Mouse (Mus musculus): Measurements from ENCODE around the gene Myrip.
"Not testable (repeated sequence)": the region's sequence is repeated elsewhere in the genome, so short reads cannot be mapped to it uniquely, and the experiment has no call there.

Gene Myrip

DNA sequence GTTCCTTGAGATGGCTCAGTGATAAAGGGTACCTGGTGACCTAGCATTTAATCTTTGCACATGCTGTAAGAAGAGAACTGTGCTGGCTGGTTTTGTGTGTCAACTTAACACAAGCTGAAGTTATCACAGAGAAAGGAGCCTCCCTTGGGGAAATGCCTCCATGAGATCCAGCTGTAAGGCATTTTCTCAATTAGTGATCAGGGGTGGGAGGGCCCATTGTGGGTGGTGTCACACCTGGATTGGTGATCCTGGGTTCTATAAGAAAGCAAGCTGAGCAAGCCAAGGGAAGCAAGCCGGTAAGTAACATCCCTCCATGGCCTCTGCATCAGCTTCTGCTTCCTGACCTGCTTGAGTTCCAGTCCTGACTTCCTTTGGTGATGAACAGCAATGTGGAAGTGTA is at the start of gene Myrip:
Gene Myrip, plus strand, starts transcription at position 301 of the 400 bp plus-strand sequence.
- not testable (repeated sequence) for DNase-seq

DNA sequence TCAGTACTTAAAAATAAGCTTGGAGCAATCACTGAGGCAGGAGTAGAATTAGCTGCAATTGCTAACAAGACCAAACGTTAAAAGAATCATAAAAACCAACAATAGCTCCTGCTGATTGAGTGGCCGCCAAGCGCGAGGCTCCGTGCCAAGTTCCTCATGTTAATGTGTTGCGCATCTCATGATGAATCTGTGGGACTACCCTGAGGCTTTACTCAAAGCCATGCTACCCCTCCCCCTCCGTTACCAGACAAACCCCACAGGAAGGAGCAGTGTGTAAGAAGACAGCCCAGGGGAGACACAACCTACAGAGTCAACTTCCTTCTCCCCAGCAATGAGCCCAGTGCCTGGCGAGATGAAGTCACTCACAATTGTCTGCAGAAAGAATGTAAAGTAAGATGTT is 41.5 kb upstream of the Myrip start:
- DNase-seq = peak; percentile 40 to 48

DNA sequence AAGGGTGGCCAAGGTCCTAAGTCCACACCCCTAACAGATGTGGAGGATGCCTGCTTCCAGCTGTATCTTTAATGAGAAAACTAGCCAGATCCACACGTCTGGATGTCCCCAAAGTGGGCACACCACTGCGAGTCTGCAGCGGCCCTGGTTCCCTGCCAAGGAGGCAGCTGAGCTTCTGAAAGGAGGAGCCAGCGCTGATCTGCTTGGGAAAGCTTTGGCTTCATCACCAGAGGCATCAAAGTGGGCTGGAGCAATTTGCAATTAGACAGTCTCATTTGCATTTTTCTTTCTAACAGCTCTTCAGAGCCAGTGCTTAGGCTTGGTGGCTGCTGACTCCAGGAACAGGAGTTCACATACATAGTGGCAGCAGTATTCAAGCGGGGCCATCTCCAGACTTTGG is 37.3 kb upstream of the Myrip start:
- no peak for DNase-seq

- DNase-seq = peak; percentile 65 to 73
Observed at GRCm38 (mm10) chr9:120273083-120273482, 28.2 kb upstream of the Myrip start.

DNA sequence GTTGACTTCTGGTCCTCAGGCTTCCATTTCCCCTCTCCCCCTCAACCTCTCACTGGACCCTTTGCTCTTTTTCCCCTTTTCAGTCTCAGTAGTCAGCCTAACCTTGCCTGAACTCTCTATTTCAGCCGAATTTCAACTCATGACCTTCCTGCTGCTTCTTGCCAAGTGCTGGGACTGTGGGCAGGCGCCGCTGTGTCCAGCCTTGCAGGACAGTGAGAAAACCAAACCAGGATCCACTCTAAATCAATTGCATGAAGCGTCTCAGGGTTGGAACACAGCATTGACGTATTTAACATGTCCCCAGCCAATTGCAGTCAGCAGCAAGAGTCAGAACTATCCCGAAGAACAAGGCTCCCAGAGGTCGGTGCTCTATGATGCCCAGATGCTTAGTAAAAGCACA is 26.1 kb upstream of the Myrip start:
- peak; percentile 47 to 77 for DNase-seq

GRCm38 (mm10) chr9:120281147-120281546 is 20.2 kb upstream of the Myrip start:
- DNase-seq = no peak

- no peak for DNase-seq
Observed at GRCm38 (mm10) chr9:120282461-120283047, 18.8 kb upstream of the Myrip start.

- DNase-seq = no peak
Observed at GRCm38 (mm10) chr9:120283556-120283955, 17.8 kb upstream of the Myrip start.

GRCm38 (mm10) chr9:120288011-120288410 is 13.3 kb upstream of the Myrip start:
- DNase-seq = no peak

GRCm38 (mm10) chr9:120290375-120290774 is 10.9 kb upstream of the Myrip start:
- no peak for DNase-seq

GRCm38 (mm10) chr9:120292488-120292887 is 8.8 kb upstream of the Myrip start:
- DNase-seq = no peak

GRCm38 (mm10) chr9:120295527-120295926 is 5.8 kb upstream of the Myrip start:
- peak in 1 of 2 experiments; percentile 19 for DNase-seq

- DNase-seq = no peak
Observed at GRCm38 (mm10) chr9:120296938-120297337, 4.4 kb upstream of the Myrip start.

DNA sequence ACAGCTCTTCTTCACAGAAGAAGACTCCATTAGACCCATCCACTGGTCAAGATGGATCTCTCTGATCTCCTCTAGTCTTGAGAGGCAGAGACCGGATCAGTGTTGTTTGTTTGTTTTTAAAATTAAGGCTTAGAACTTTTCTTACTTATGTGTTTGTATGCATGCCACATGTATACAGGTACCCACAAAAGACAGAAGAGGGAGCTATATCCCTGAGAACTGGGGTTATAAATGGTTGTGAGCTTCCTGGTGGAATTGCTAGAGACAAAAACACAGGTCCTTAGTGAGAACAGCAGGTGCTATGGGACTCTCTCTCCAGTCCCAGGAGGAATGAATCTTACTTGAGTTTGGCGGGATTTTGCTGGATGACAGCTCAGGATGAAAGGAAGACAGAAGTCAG is 1.9 kb upstream of the Myrip start:
- no peak for DNase-seq

DNA sequence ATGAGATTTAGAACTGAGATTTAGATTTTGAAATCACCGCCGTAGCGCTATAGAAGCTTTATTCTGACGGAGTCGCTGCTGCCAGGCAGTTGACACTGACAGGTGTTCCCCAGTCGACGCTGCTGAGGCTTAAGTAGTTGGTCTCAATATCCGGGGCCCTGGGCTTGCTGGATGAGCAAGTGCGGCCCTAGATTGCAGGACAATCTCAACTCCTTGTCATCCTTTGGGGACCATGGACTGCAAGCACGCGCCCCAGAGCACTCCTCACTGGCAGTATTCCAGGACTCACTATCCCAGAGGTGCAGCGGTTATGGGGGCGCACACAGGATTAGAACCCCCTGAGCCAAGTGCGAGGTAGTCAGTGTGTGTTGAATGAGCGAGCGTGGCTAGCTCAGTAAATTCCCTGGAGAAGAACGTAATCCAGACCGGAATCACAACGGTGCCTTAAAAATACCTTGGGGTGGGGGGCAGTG is 1.7 kb downstream of the Myrip start:
- no peak for DNase-seq

DNA sequence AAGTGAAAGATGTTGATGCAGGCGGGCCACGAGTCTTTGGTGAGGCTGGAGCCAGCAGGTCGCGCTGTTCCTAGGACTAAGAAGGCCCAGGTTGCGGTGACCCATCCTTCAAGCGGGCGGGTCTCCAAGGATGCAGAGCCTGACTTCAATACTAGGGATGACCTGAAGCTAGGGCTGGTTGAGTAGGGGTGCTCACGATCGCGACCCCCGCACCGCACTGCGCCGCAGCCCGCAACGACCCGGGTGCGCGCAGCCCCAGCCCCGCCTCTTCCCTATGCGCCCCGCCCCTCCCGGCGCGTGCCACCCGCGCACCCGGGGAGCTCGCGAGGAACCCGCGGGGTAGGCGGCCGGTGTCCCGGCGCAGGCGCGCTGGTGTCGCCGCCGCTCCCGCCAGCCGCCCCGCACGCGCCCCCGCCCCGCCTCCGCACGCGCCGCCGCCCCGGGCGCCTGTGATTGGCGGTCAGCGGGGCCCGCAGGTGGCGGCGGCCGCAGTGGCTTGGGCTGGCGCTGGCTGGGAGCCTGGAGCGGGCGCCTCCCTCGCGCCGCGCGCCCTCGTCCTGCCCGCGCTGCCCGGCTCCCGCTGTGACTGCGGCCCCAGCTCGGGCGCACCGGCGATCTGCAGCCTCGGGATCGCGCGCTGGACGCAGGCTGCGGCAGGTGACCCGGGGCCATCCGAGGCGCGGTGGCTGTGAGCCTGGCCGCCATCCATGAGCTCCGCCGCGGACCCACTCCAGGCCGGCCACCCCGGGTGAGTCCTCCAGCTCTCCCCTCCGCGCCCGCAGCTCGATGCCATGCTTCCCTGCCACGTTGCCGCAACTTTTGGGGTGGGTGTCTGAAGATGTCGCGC is 2.4 kb downstream of the Myrip start:
- peak; percentile 21 to 54 for DNase-seq

DNA sequence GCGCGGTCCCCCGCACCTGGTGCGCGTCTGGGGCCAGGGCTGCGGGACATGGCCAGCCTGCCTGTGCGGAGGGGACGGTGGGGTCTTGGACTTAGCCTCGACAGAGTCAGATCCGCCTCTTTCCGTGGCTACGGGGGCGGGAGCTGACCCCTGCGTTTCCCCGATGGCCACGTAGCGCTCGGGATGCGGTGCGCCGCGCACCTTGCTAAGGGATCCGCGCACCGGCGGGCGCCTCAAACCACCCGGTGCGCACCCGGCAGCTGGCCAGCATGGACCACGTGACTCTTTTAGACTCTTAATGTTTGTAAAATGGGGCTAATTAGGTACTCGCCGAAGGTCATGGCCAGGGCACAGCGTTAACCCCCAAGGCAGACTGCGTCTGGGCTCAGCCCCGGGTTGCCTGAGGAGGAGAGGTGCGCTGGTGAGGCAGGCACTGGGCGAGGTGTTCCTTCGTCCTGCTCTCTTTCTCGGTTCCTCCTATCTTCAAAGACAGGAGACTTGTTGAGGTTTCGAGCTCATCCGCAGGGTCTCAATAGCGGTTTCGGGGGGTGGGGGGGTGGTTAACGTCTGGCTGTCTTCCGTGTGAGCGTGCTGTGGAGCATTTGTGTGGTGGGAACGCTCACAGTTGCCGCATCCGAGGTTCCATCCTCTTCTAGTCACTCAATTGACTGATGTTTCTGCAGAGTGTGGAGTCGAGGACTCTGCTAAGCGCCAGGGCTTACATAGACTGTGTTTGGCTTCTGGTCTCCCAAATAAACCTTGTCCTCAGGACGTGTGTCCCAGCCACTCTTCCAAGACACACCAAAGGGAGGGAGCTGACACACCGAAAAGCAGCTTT is 3.2 kb downstream of the Myrip start:
- DNase-seq = no peak

GRCm38 (mm10) chr9:120315171-120315570 is 13.9 kb downstream of the Myrip start:
- no peak for DNase-seq

DNA sequence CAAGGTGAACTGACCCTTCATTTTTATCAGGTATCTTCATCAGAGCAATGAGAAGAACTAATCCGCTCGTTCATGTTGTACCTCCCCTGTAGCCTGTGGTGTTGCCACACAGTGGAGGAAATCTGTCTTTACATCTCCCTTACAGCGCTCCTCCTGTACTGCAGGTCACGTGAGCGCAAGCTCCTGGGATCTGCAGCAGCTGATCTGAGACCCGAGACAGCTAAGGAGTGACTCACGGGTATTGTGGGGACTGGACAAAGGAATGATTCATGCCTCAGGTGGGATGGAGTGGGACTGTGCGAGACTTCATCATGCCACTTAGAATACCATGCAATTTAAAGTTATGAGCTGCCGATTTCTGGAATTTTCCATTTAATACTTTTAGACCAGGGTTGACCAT is 17.8 kb downstream of the Myrip start:
- no peak for DNase-seq

DNA sequence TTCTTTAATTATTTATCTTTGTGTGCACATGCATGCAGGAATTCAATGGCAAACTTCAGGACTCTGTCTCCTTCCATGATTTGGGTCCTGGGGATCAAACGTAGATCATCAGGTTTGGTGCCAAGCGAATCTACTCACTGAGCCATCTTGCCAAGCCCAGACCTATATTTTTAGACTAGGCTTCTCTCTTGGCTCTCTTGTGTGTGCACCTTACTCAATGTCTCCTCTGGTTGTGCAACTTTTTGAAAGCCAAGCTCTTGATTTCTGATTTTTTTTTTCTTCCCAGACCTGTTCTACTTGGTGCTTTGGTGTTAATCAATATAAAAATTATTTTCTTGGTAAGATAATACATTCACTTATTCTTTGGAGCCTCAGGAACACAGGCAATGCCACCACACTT is 19.3 kb downstream of the Myrip start:
- no peak for DNase-seq

DNA sequence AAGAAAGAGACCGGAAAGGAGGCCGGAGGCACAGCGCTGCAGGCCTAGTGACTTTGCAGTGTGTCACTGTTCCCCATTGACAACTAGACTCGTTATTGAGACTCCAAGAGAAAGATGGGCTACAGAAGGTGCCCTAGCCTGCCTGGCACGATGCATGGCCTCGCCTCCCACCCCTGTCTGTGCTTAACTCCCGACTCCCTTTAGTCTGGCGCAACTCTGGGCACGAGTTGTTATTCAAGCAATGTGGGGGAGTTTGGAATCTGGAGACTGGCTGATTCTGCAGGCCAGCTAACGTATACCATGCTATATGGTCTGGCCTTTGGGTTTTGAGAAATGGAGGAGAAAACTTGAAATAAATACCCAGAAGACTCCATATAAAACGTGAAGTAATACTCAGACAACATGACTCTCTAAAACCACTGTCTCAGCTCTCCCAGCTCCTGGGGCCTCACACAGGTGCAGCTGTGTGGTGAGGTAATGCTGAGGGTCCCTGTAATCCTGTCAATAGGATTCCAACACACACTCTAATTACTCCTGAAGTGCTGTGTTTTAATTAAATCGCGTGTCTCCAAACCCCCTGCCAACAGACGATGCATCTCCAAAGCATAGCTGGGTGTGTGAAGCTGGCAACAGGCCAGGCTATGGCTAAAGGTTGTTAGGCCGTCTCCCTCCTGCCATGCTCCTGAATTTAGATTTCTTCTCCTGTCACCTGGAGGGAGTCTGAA is 21.6 kb downstream of the Myrip start:
- DNase-seq = peak in 1 of 2 experiments; percentile 11

DNA sequence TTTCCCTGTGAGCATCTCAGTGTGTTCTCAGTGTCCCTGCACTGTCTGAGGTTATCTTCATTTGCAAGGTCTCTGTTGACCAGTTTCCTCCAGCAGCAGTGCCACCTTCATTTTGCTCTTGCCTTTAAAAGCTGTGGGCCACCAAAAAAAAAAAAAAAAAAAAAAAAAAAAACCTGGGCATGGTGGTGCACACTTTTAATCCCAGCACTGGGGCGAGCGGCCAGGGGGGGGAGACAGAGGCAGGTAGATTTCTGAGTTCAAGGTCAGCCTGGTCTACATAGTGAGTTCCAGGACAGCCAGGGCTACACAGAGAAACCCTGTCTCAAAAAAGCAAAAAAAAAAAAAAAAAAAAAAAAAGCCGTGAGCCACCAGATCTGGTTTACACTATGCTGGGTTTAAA is 29.7 kb downstream of the Myrip start:
- DNase-seq = not testable (repeated sequence)

DNA sequence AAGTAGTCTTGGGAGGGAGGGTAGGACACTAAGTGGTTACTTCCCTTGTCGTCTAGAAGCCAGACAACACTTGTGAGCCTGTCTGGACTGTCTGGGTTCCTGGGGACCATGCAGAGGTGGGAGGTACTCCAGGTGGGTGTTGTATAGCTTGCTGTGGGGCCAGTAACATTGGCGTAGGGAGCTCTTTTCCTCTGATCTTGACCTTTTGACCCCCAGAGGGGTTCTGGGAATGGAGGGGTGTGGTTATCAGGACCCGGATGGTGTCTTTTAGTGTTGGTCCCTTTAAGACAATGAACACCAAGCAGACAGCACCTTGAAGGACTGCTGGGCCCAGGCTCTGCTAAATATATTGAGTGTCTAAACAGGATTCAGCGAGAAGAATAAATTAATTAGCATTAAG is 36.9 kb downstream of the Myrip start:
- DNase-seq = no peak
